Mouse (Mus musculus) MEL (cell line): ENCODE measurements around the gene Rps6ka4. TPM values are rescaled to one million over a fixed set of nuclear protein-coding genes. Genes with fewer than 3 reads are reported as not detected.

ENCODE experiments used
- DNase-seq: peaks from one replicate; pipeline ENCODE4 v3.0.0; 2011; ENCODE audit warnings: low read depth, low spot score
- H3K27ac ChIP-seq: 2 replicates; pipeline ENCODE4 v1.5.1; 2012; ENCODE audit warnings: low read depth, mild to moderate bottlenecking, control low read depth, low read length, moderate library complexity; ENCODE audit not compliant: control insufficient read depth
- H3K27me3 ChIP-seq, 2 experiments: fragments of 150-350 bp in 1 of 2; sonication (generic) in 1 of 2; 2 replicates each; pipeline ENCODE4 v1.6.1; 2012; ENCODE audit warnings: low read length in 2 of 2, mild to moderate bottlenecking in 2 of 2, improper control_type of control experiment in 1 of 2, moderate library complexity in 1 of 2; ENCODE audit not compliant: insufficient read depth in 2 of 2, control insufficient read depth in 1 of 2
- H3K36me3 ChIP-seq, 2 experiments: 2 replicates each; pipeline ENCODE4 v1.6.1; 2012 to 2014; ENCODE audit warnings: low read length in 2 of 2, improper control_type of control experiment in 1 of 2, inconsistent platforms in 1 of 2, mild to moderate bottlenecking in 1 of 2; ENCODE audit not compliant: insufficient read depth in 2 of 2, control insufficient read depth in 1 of 2
- H3K4me1 ChIP-seq, 2 experiments: fragments of 150-350 bp in 1 of 2; sonication (generic) in 1 of 2; 2 replicates each; pipeline ENCODE4 v1.6.1; 2012; ENCODE audit warnings: low read length in 2 of 2, improper control_type of control experiment in 1 of 2, mild to moderate bottlenecking in 1 of 2; ENCODE audit not compliant: insufficient read depth in 2 of 2, control insufficient read depth in 1 of 2
- H3K4me3 ChIP-seq, 2 experiments: fragments of 150-350 bp in 1 of 2; sonication (generic) in 1 of 2; 2 replicates each; pipeline ENCODE4 v1.5.1; 2012; ENCODE audit warnings: low read depth in 2 of 2, low read length in 2 of 2, mild to moderate bottlenecking in 2 of 2, moderate library complexity in 2 of 2, control low read depth in 1 of 2, improper control_type of control experiment in 1 of 2; ENCODE audit not compliant: control insufficient read depth in 1 of 2, insufficient read depth in 1 of 2
- H3K79me2 ChIP-seq: 2 replicates; pipeline ENCODE4 v1.6.1; 2012; ENCODE audit warnings: mild to moderate bottlenecking, low read length, moderate library complexity; ENCODE audit not compliant: control insufficient read depth, poor library complexity, insufficient read depth
- H3K9ac ChIP-seq: 2 replicates; pipeline ENCODE4 v1.6.1; 2012; ENCODE audit warnings: low read depth, mild to moderate bottlenecking, control low read depth, low read length, moderate library complexity; ENCODE audit not compliant: control insufficient read depth, poor library complexity, severe bottlenecking
- H3K9me3 ChIP-seq: fragments of 150-350 bp; sonication (generic); replicated peaks from 2 replicates; pipeline ENCODE4 v1.6.1; 2012; ENCODE audit warnings: mild to moderate bottlenecking, low read length, improper control_type of control experiment, moderate library complexity; ENCODE audit not compliant: insufficient read depth
- EP300 ChIP-seq, 2 experiments: IDR thresholded peaks; 2 replicates each; pipeline ENCODE4 v1.6.1; 2011; ENCODE audit warnings: improper control_type of control experiment in 2 of 2, low read length in 2 of 2, low read depth in 1 of 2, mild to moderate bottlenecking in 1 of 2
- ETS1 ChIP-seq: IDR thresholded peaks from 2 replicates; pipeline ENCODE4 v1.6.1; 2012; ENCODE audit warnings: low read depth, mild to moderate bottlenecking, inconsistent platforms, low read length, improper control_type of control experiment, moderate library complexity
- GABPA ChIP-seq: IDR thresholded peaks from 2 replicates; pipeline ENCODE4 v1.6.1; 2012; ENCODE audit warnings: low read depth, mild to moderate bottlenecking, inconsistent platforms, low read length, improper control_type of control experiment, moderate library complexity
- GATA1 ChIP-seq: IDR thresholded peaks from 2 replicates; pipeline ENCODE4 v1.6.1; 2011; ENCODE audit warnings: low read depth, low read length, improper control_type of control experiment
- HCFC1 ChIP-seq: IDR thresholded peaks from 2 replicates; pipeline ENCODE4 v1.6.1; 2012; ENCODE audit warnings: low read depth, mild to moderate bottlenecking, inconsistent platforms, low read length, improper control_type of control experiment, moderate library complexity
- MAZ ChIP-seq: IDR thresholded peaks from 2 replicates; pipeline ENCODE4 v1.6.1; 2012; ENCODE audit warnings: low read depth, mild to moderate bottlenecking, inconsistent platforms, low read length, improper control_type of control experiment
- MXI1 ChIP-seq: IDR thresholded peaks from 2 replicates; pipeline ENCODE4 v1.6.1; 2011; ENCODE audit warnings: mild to moderate bottlenecking, low read depth, low read length, improper control_type of control experiment
- MYB ChIP-seq: IDR thresholded peaks from 2 replicates; pipeline ENCODE4 v1.6.1; 2011; ENCODE audit warnings: mild to moderate bottlenecking, low read depth, low read length, improper control_type of control experiment
- POLR2A ChIP-seq, 2 experiments: IDR thresholded peaks; 2 replicates each; pipeline ENCODE4 v1.6.1; 2011 to 2012; ENCODE audit warnings: low read length in 2 of 2, mild to moderate bottlenecking in 2 of 2, control low read depth in 1 of 2, improper control_type of control experiment in 1 of 2, low read depth in 1 of 2, moderate library complexity in 1 of 2; ENCODE audit not compliant: control insufficient read depth in 1 of 2, insufficient read depth in 1 of 2, poor library complexity in 1 of 2
- POLR2AphosphoS5 ChIP-seq: IDR thresholded peaks from 2 replicates; pipeline ENCODE4 v1.6.1; 2012; ENCODE audit warnings: low read depth, borderline replicate concordance, mild to moderate bottlenecking, inconsistent platforms, low read length, moderate library complexity, mixed read lengths
- RCOR1 ChIP-seq: IDR thresholded peaks from 2 replicates; pipeline ENCODE4 v1.6.1; 2012; ENCODE audit warnings: low read depth, mild to moderate bottlenecking, inconsistent platforms, low read length, improper control_type of control experiment
- TAL1 ChIP-seq: IDR thresholded peaks from 2 replicates; pipeline ENCODE4 v1.6.1; 2012; ENCODE audit warnings: mild to moderate bottlenecking, inconsistent platforms, low read length, moderate library complexity, mixed read lengths
- TCF12 ChIP-seq: IDR thresholded peaks from 2 replicates; pipeline ENCODE4 v1.6.1; 2014; ENCODE audit warnings: low read depth, mild to moderate bottlenecking, inconsistent platforms, low read length, improper control_type of control experiment, moderate library complexity
- USF1 ChIP-seq: IDR thresholded peaks from 2 replicates; pipeline ENCODE4 v1.6.1; 2014; ENCODE audit warnings: low read depth, mild to moderate bottlenecking, inconsistent platforms, low read length, improper control_type of control experiment, moderate library complexity
- polyA plus RNA-seq, 2 experiments: library from polyadenylated mRNA; stranded (reverse) in 1 of 2; unstranded in 1 of 2; fragments of >175 nt in 1 of 2; fragments of >200 nt in 1 of 2; gene quantifications; 2 replicates each; pipeline versions ENCODE4 v1.2.1 to v1.2.4; 2012; ENCODE audit warnings: low replicate concordance in 2 of 2, low read depth in 1 of 2; ENCODE audit not compliant: insufficient read length in 2 of 2, insufficient read depth in 1 of 2, missing spikeins in 1 of 2
- total RNA-seq: library from RNA; depleted of rRNA; stranded (reverse); fragments of 300-350 nt; gene quantifications from 2 replicates; pipeline ENCODE4 v1.2.3, GENCODE M21; 2012

The Rps6ka4 gene
- total and polyA plus RNA-seq, 3 experiments: 4.7 to 7.3 TPM; not detected in 1

DNA sequence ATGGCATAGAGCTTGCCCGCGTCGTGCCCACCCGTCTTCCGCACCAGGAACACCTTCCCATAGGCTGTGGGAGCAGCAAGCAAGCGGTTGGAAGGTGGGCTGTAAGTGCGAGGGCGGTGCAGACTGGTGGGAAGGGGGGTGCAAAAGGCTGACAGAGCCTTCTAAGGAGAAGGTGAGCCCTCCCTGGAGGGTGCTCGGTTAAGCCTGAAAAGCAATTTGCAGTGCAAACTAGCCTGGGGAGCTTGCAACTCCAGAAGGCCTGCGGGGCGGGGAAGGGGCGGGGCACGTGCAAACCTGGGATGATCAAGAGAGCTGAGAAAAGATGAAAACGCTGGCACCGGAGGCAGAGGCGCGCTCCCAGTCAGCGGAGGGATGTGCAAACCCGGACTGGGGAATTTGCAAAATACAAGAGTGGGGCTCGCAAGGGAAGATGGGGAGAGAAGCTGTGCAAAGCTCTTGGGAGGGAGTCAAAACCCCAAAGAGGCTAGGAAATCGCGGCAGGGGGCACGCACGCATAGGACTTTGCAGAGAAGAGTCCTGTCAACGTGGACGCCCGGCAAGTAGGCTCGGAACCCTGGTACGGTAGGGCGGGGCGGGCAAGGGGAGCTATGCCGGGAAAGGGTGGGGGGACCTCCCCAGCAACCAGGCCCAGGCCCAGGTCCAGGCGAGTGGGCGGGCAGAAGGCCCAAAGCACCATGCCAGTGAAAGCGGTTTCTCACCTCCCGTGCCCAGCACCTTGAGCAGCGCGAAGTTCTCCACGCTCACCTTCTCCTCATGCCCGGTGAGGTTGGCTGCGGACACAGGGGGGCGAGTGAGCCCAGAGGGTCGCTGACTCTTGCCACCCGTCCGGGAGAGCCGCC lies 591 bp downstream of the Rps6ka4 start:
- Histone ChIP-seq H3K9ac (peak overlapping the region; percentile 85), H3K4me3 (peak overlapping the region; percentile 92 to 99), H3K4me1 (peaks cover 2 to 7% of the 10 kb centered on the region in 2 experiments; a peak in 2 of 4 replicates), H3K27me3 (no peaks in the 10 kb centered on the region), H3K79me2 (peaks cover 3% of the 10 kb centered on the region; the same call in 1 of the 2 replicates), H3K27ac (no peak overlapping the region), H3K9me3 (no peaks in the 10 kb centered on the region), H3K36me3 (peaks cover 0 to 2% of the 10 kb centered on the region in 2 experiments; a peak in 1 of 4 replicates)
- DNase-seq: peak; percentile 43
- 0 out of 2 replicates have a peak, but pooled peaks have one; percentile 39 for TF ChIP-seq USF1
- no peak for TF ChIP-seq POLR2AphosphoS5
- TF ChIP-seq GABPA: no peak
- no peak for TF ChIP-seq ETS1
- peak; percentile 13; the same call in 1 of the 2 replicates for TF ChIP-seq MXI1
- no peak for TF ChIP-seq MAZ
- no peak for TF ChIP-seq POLR2A (IDR thresholded peaks at IDR 0.05; ENCODE audit: control insufficient read depth in 1 of 2, insufficient read depth in 1 of 2, low read depth in 1 of 2, low read length in 2 of 2, poor library complexity in 1 of 2)

DNA sequence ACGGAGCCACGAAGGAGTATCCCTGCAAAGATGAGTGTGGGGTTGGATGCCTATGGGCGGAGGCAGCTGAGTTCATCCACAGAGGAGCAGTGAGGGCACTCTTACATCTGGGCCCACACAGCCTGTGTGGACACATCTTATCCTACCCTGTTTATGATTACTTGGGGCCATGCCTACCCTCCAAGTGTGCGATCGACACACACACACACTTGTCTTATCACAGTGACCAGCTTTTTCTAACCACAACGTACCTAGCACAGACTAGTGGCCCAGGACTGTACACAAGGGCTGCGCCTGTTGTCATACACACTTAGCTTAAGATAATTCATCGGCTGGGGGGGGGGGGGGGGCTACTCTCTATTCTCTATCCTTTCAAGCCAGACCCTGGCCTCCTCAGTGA lies 8.1 kb downstream of the Rps6ka4 start:
- Histone ChIP-seq H3K9me3 (no peaks in the 10 kb centered on the region), H3K79me2 (no peaks in the 10 kb centered on the region)
- TF ChIP-seq HCFC1: no peak
- TF ChIP-seq EP300 (IDR thresholded peaks at IDR 0.05; ENCODE audit: low read depth in 1 of 2, low read length in 2 of 2): peak; percentile 31 to 60; a peak in 1 of 4 replicates
- peak; percentile 36; the same call in 1 of the 2 replicates for TF ChIP-seq GATA1
- 0 out of 2 replicates have a peak, but pooled peaks have one; percentile 21 for TF ChIP-seq RCOR1
- TF ChIP-seq POLR2A (IDR thresholded peaks at IDR 0.05; ENCODE audit: control insufficient read depth in 1 of 2, insufficient read depth in 1 of 2, low read depth in 1 of 2, low read length in 2 of 2, poor library complexity in 1 of 2): no peak
- no peak for TF ChIP-seq MYB
- peak; percentile 60 for TF ChIP-seq TAL1
- TF ChIP-seq TCF12: peak; percentile 49; the same call in 1 of the 2 replicates
- no peak for TF ChIP-seq MAZ
- 0 out of 2 replicates have a peak, but pooled peaks have one; percentile 8 for TF ChIP-seq ETS1

More for the DNA sequence above, 8.1 kb downstream of the Rps6ka4 start:
- peak; percentile 65 for DNase-seq
- Histone ChIP-seq H3K4me3 (no peak overlapping the region), H3K9ac (no peak overlapping the region), H3K4me1 (peaks cover 0 to 4% of the 10 kb centered on the region in 2 experiments; a peak in 1 of 4 replicates), H3K27ac (no peak overlapping the region), H3K36me3 (peaks cover 0 to 3% of the 10 kb centered on the region in 2 experiments; a peak in 3 of 4 replicates), H3K27me3 (no peaks in the 10 kb centered on the region)
